Mouse (Mus musculus) c-Kit-positive CD71-positive TER-119-positive erythroid progenitor cells, embryonic 14.5 days (primary cell): ENCODE results near the gene Dusp11.
"Not testable (repeated sequence)": the region's sequence is repeated elsewhere in the genome, so short reads cannot be mapped to it uniquely, and the experiment has no call there.

ENCODE experiments used
- DNase-seq: peaks from one replicate; pipeline ENCODE4 v3.0.0-alpha.2; 2013; ENCODE audit warnings: low spot score

The Dusp11 gene

GRCm38 (mm10) chr6:85961101-85962091 lies at the start of gene Dusp11:
Dusp11 (minus strand) TSS chr6:85961667.
- peak; percentile 87 for DNase-seq

- DNase-seq = peak; percentile 49
These were observed 48.5 kb upstream of the Dusp11 start for GRCm38 (mm10) chr6:86009980-86010379.

DNA sequence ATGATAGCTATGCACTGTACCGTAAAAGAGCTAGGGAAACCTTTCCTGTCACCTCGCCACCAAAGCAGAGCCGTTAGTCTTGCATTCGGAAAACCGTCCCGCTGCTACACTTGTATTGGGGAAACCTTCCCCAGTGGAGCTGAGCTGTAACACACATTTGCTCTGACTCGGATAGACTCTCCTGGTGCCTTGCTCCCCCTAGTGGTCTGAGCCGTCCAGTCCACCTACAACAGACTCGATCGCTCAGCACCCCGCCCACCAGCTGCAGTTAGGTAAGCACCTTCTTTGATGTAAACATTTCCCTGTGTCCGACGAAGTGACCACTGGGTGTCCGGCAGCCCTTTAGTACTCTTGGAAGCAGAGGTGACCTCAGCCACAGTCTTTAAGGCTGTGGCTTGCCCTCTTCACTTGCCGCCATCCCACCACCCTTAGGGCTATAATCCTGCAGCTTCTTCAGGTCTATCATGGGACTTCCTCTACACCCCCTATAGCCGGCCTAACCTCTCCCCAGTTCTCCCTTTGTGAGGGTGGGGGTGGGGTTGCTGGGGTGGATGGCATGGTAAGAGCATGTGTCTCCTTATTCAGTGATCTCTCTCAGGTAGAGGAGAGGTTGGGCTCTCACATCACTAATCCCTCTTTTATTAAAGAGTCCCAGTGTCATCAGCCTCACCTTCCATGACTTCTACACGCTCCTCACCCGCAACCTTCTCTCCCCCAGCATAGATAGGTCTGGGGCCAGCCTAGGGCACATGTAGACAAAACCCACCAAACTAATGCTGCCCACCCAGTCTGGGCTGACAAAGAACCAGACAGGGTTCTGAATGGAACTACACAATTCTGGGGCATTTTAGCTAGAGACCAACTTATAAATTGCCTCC lies 43.0 kb upstream of the Dusp11 start:
- DNase-seq = peak; percentile 79

DNA sequence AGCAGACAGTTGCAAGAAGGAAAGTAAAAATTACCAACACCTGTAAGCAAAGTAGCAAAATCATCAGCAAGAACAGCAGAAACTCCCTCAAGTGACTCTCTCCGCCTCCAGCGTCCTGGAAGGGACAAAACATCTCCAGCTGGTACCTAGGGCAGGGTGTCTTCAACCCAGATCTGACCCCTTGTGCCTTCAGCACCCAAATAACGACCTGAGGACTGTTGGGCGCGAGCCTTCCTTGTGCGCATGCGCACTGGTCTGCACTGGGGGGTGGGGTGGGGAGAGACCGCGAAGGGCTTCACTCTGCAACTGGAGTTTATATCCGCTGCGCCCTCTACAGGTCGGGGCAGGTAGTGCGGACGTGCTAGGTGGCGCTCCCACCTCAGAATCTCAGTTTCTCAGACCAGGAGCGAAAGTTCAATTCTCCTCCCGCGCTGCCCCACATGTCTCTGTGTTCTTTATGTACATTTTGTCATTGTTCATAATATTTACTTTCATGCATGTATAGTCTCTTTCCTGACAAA lies 42.0 kb upstream of the Dusp11 start:
- peak; percentile 39 for DNase-seq

- not testable (repeated sequence) for DNase-seq
These were observed 29.3 kb upstream of the Dusp11 start for GRCm38 (mm10) chr6:85990774-85991173.

GRCm38 (mm10) chr6:85989570-85989969 lies 28.1 kb upstream of the Dusp11 start:
- DNase-seq = not testable (repeated sequence)

DNA sequence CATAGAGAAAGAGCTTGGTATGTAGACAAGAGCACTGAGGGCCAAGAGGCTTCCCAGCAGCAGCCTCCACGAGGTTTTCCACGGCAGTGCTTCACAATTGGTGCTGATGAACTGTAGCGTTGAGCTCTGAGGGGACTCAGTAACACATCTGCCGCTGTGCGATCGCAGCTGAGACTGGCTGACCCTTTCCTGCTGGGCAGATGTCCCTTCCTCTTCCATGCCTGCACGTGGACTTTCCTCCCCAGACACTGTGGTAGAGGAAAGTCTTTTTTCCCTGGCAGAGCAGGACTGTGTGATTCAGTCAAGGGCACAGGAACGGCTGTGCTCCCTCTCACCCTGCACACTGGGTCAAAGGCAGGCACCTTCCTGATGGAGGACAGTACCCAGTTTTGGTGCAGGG lies 22.9 kb upstream of the Dusp11 start:
- DNase-seq = no peak

- DNase-seq = not testable (repeated sequence)
These were observed 17.3 kb upstream of the Dusp11 start for GRCm38 (mm10) chr6:85978736-85979135.

GRCm38 (mm10) chr6:85976242-85976641 lies 14.8 kb upstream of the Dusp11 start:
- DNase-seq = no peak

- DNase-seq = no peak
These were observed 14.3 kb upstream of the Dusp11 start for GRCm38 (mm10) chr6:85975761-85976160.

- no peak for DNase-seq
These were observed 13.6 kb upstream of the Dusp11 start for GRCm38 (mm10) chr6:85974941-85975617.

- DNase-seq = no peak
These were observed 11.9 kb upstream of the Dusp11 start for GRCm38 (mm10) chr6:85973336-85973735.

DNA sequence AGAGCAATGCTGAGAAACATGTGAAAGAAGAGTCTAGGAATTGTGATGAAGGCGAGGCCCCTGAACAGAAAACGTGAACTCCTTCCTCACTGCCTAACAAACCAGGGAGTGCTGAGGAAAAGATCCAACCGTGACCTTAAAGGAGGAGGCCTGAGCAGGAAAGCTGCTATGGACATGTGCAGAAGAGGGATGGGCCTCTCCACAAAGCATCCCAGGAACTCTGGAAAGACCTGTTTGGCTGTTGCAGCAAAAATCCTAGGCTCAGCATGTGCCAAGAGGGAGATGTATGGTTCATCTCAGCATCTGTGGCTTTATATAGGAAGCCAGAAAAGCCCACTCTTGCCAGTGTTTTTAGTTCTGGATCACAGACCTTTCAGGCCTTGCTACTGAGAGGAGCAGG lies 11.2 kb upstream of the Dusp11 start:
- no peak for DNase-seq

GRCm38 (mm10) chr6:85969889-85970288 lies 8.4 kb upstream of the Dusp11 start:
- peak; percentile 22 for DNase-seq

DNA sequence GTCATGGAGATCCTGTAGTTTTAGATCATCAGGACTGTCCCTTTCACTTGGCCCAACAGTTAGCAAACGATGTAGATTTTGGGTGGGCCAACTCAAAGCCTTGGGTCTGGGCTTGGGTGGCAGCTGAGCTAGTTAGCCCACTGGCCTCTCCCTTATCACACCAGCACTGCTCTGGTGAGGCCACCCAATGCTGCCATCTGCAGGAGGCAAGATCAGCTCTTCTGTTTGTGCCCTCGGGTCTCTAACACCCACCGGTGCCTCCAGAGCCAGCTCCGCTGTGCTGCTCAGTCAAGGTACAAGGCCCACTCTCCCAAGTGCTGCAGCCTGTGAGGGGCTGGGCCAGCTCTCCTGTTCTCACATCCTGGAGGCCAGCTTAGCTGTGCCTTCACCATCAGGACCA lies 5.2 kb upstream of the Dusp11 start:
- no peak for DNase-seq

DNA sequence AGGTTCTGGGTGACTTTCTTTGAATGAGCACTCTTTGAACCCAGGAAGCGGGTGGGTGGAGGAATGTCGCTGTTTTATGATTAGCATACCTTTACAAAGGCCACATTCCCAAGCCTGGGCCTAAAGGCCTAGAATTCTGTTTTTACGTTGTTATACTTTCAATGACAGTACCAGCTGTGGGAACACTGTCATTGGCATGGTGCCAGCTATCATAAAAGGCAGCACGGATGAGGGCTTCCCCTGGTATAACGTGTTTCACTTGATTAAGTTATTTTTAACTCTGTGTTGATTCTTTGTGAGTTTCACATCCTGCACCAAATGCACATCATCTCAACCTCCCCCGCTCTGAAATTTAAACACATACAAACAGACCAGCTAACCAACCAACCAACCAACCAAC lies 4.6 kb upstream of the Dusp11 start:
- not testable (repeated sequence) for DNase-seq

- no peak for DNase-seq
These were observed 3.9 kb downstream of the Dusp11 start for GRCm38 (mm10) chr6:85957581-85957980.

DNA sequence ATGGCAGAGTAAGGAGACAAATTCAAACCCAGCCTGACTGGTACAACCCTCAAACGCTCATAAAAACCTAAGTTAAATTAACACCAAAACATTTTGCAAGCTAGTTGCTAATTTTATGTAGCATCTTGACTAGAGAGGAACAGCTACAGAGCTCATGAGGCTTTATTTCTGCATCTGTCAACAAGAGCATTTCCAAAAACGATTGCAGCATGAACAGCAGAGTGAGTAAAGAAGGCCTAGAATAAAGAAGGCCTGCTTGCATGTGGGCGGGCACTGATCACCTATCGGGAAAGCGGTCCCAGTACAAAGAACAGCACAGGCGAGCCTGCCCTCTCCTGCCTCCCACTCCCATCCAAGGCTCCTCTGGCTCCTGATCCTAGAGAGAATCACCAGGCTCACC lies 12.9 kb downstream of the Dusp11 start:
- DNase-seq = no peak

DNA sequence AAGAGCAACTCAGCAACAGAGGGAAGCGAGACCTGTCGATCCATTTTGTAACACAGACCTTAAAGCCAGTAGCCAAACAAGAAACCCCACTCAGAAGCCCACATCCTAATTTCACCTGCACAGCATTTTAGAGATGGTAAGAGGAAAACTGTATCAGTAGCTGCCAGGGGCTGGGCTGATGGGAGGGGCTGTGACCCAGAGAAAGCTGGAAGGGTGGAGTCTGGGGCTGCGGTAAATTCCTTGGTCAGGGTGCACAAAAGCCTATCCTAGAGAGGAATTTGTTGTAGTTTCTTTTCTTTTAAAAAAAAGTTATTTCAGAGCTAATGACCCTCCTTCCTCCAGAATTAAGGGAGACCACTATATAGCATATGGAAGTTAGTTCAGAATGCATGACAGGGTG lies 19.0 kb downstream of the Dusp11 start:
- no peak for DNase-seq

GRCm38 (mm10) chr6:85938701-85939100 lies 22.8 kb downstream of the Dusp11 start:
- no peak for DNase-seq

GRCm38 (mm10) chr6:85936508-85937465 lies 24.7 kb downstream of the Dusp11 start:
- peak; percentile 66 for DNase-seq
